In genomic region chr5:8095689-8096088, GRCm38 (mm10) we compare ENCODE assay signal across 31 mouse cellular contexts. TPM values are rescaled to one million over a fixed set of nuclear protein-coding genes. Genes with fewer than 3 reads are reported as not detected.
DNase-seq lines count a peak whose midpoint lies in the region; ATAC-seq and TF ChIP-seq lines count a peak whose summit lies in the region.
"Had no signal": no experiment of that assay in that cellular context is flagged by ENCODE, and none has a peak within 500 bp of the region (broad histone marks: within the 10 kb centered on the region; RNA-seq: fewer than 3 reads in every experiment).

No protein-coding gene starts in this region.

- no peaks in the 10 kb centered on the region; the same call in 1 of the 2 replicates for H3K36me3 ChIP-seq in hindbrain, postnatal 0 days (ENCODE audit: insufficient read depth, low read length)
- H3K36me3 ChIP-seq in hindbrain, embryonic 14.5 days (replicated peaks; ENCODE audit: control insufficient read depth, insufficient read depth): peaks cover 14% of the 10 kb centered on the region
- H3K36me3 ChIP-seq: forebrain, embryonic 10.5 days; forebrain, embryonic 15.5 days; heart, embryonic 15.5 days; hindbrain, embryonic 12.5 days; intestine, embryonic 15.5 days; limb, embryonic 13.5 days; lung, embryonic 15.5 days; midbrain, embryonic 10.5 days; neural tube, embryonic 12.5 days had no signal

- 0 out of 2 replicates have a peak overlapping the region, but pooled peaks have one; percentile 1 for H3K27ac ChIP-seq in hindbrain, postnatal 0 days
- no peak overlapping the region for H3K27ac ChIP-seq in hindbrain, embryonic 14.5 days
- H3K27ac ChIP-seq: embryonic facial prominence, embryonic 13.5 days; forebrain, embryonic 10.5 days; forebrain, embryonic 15.5 days; heart, embryonic 15.5 days; hindbrain, embryonic 12.5 days; intestine, embryonic 15.5 days; limb, embryonic 13.5 days; lung, embryonic 15.5 days; midbrain, embryonic 10.5 days; neural tube, embryonic 12.5 days had no signal

- H3K9me3 ChIP-seq in hindbrain, postnatal 0 days (ENCODE audit: low read length): no peaks in the 10 kb centered on the region
- no peaks in the 10 kb centered on the region for H3K9me3 ChIP-seq in hindbrain, embryonic 14.5 days (ENCODE audit: control insufficient read depth, low read length)
- H3K9me3 ChIP-seq: embryonic facial prominence, embryonic 13.5 days; forebrain, embryonic 10.5 days; forebrain, embryonic 15.5 days; heart, embryonic 15.5 days; hindbrain, embryonic 12.5 days; intestine, embryonic 15.5 days; limb, embryonic 13.5 days; lung, embryonic 15.5 days; midbrain, embryonic 10.5 days; neural tube, embryonic 12.5 days had no signal

- DNase-seq in hindbrain, postnatal 0 days (ENCODE audit: low spot score): peak; percentile 53
- no peak for DNase-seq in hindbrain, embryonic 14.5 days (ENCODE audit: low spot score)
- DNase-seq in cerebellum, adult 11-12 months: peak; percentile 94
- peak; percentile 90 for DNase-seq in cerebellum, adult 8-10 months
- DNase-seq in cerebellum, postnatal 25 days: peak; percentile 90
- DNase-seq in thymus, postnatal 14 days: no peak
- no peak for DNase-seq in layer of hippocampus, adult 11-12 months (ENCODE audit: low spot score)
- DNase-seq: adrenal gland, adult 8-10 months; B cell, adult 2 months; gastrocnemius, postnatal 10 days; kidney, adult 2 months; kidney, postnatal 36 days; layer of hippocampus, postnatal 36 days; right cerebral cortex, adult 18-20 months; spleen, adult 18-20 months; thymus, adult 2 months; thymus, postnatal 4 days had no signal

- H3K27me3 ChIP-seq in hindbrain, postnatal 0 days (ENCODE audit: insufficient read depth, low read length): no peaks in the 10 kb centered on the region
- H3K27me3 ChIP-seq in hindbrain, embryonic 14.5 days (ENCODE audit: control insufficient read depth, insufficient read depth, low read length): no peaks in the 10 kb centered on the region
- H3K27me3 ChIP-seq: embryonic facial prominence, embryonic 13.5 days; forebrain, embryonic 15.5 days; heart, embryonic 15.5 days; hindbrain, embryonic 12.5 days; intestine, embryonic 15.5 days; limb, embryonic 13.5 days; lung, embryonic 15.5 days; neural tube, embryonic 12.5 days had no signal

- WGBS in hindbrain, postnatal 0 days: 91% methylated on average over 1 of the region's 1 CpGs
- WGBS in hindbrain, embryonic 14.5 days: 90% methylated on average over 1 of the region's 1 CpGs

- H3K4me2 ChIP-seq in hindbrain, postnatal 0 days (ENCODE audit: low read depth, low read length): no peak overlapping the region
- no peak overlapping the region for H3K4me2 ChIP-seq in hindbrain, embryonic 14.5 days (replicated peaks)
- H3K4me2 ChIP-seq: embryonic facial prominence, embryonic 13.5 days; forebrain, embryonic 15.5 days; heart, embryonic 15.5 days; hindbrain, embryonic 12.5 days; intestine, embryonic 15.5 days; limb, embryonic 13.5 days; liver, embryonic 11.5 days; lung, embryonic 15.5 days; neural tube, embryonic 12.5 days had no signal

- no peak for TF ChIP-seq CTCF in hindbrain, postnatal 0 days (IDR thresholded peaks at IDR 0.05; ENCODE audit: low read depth)

- no peak overlapping the region for H3K4me3 ChIP-seq in hindbrain, postnatal 0 days (ENCODE audit: low read length)
- H3K4me3 ChIP-seq in hindbrain, embryonic 14.5 days (replicated peaks; ENCODE audit: low read length): no peak overlapping the region
- H3K4me3 ChIP-seq: embryonic facial prominence, embryonic 13.5 days; forebrain, embryonic 10.5 days; forebrain, embryonic 15.5 days; heart, embryonic 15.5 days; hindbrain, embryonic 12.5 days; intestine, embryonic 15.5 days; limb, embryonic 13.5 days; lung, embryonic 15.5 days; midbrain, embryonic 10.5 days; myocyte; neural tube, embryonic 12.5 days had no signal

- ATAC-seq in hindbrain, postnatal 0 days: peak; percentile 72; the same call in 1 of the 2 replicates
- ATAC-seq in hindbrain, embryonic 14.5 days (ENCODE audit: low FRiP score): no peak
- ATAC-seq: activated CD4-positive, CD25-positive, alpha-beta regulatory T cell, adult 4 months; forebrain, embryonic 15.5 days; intestine, embryonic 15.5 days; midbrain, embryonic 16.5 days had no signal

- no peaks in the 10 kb centered on the region for H3K4me1 ChIP-seq in hindbrain, postnatal 0 days (ENCODE audit: insufficient read depth, low read length)
- H3K4me1 ChIP-seq in hindbrain, embryonic 14.5 days (replicated peaks; ENCODE audit: control insufficient read depth, insufficient read depth, low read length): no peaks in the 10 kb centered on the region
- H3K4me1 ChIP-seq: embryonic facial prominence, embryonic 13.5 days; forebrain, embryonic 10.5 days; forebrain, embryonic 15.5 days; heart, embryonic 15.5 days; hindbrain, embryonic 12.5 days; intestine, embryonic 15.5 days; limb, embryonic 13.5 days; lung, embryonic 15.5 days; midbrain, embryonic 10.5 days; neural tube, embryonic 12.5 days had no signal

- no peak overlapping the region for H3K9ac ChIP-seq in hindbrain, postnatal 0 days (replicated peaks; ENCODE audit: low read length)
- H3K9ac ChIP-seq in hindbrain, embryonic 14.5 days: no peak overlapping the region
- H3K9ac ChIP-seq: embryonic facial prominence, embryonic 13.5 days; forebrain, embryonic 15.5 days; heart, embryonic 15.5 days; hindbrain, embryonic 12.5 days; intestine, embryonic 15.5 days; limb, embryonic 13.5 days; lung, embryonic 15.5 days; neural tube, embryonic 12.5 days had no signal

RNA-seq across cellular contexts. Expression of gene Sri, which starts 49.8 kb away (rescaled TPM):
- total RNA-seq in hindbrain, postnatal 0 days (2014; rRNA removed): 106 and 108 TPM in 2 replicates
- polyA plus RNA-seq in hindbrain, postnatal 0 days (2015; fragmentation: Nextera tagmentation; extraction: Ambion mirVana): 170 and 175 TPM in 2 replicates
- 165 and 187 TPM in 2 replicates for polyA plus RNA-seq in hindbrain, embryonic 14.5 days (2014; fragmentation: Nextera tagmentation; extraction: Ambion mirVana)

Comparison
In these comparisons a context has a peak if more than half of its experiments do, and no peak if none do; other contexts are left out.
1. DNase-seq: peak in hindbrain, postnatal 0 days (single experiment), cerebellum, adult 11-12 months (single experiment), cerebellum, adult 8-10 months (single experiment) and cerebellum, postnatal 25 days (2 of 2); none in hindbrain, embryonic 14.5 days (single experiment), thymus, postnatal 14 days (single experiment) and layer of hippocampus, adult 11-12 months (single experiment).